Mouse (Mus musculus): ENCODE measurements around the gene Tert.

- no peak for TF ChIP-seq CTCF (IDR thresholded peaks at IDR 0.05; ENCODE audit: extremely low read depth, insufficient read length, insufficient replicate concordance, low read depth, low read length)
- no peak for TF ChIP-seq POLR2A (IDR thresholded peaks at IDR 0.05; ENCODE audit: low read depth, low read length)
Observed at GRCm38 (mm10) chr13:73604156-73604957, 22.4 kb upstream of the Tert start.
